Mouse (Mus musculus) left cerebral cortex, adult 9 months (tissue): Measurements from ENCODE around the gene Olig2.
A peak's percentile ranks its signal among the peaks of the same experiment; 100 is the strongest.
"Not testable (repeated sequence)": the region's sequence is repeated elsewhere in the genome, so short reads cannot be mapped to it uniquely, and the experiment has no call there.

ENCODE experiments used
- DNase-seq, 2 experiments: peaks; one replicate each; pipeline ENCODE4 v3.0.0; 2022; ENCODE audit warnings: low spot score in 2 of 2

Gene Olig2

GRCm38 (mm10) chr16:91226883-91227759, 1.9 kb downstream of the Olig2 start:
- no peak for DNase-seq

- DNase-seq: no peak
These were observed 2.4 kb downstream of the Olig2 start for GRCm38 (mm10) chr16:91227760-91228043.

- no peak for DNase-seq
These were observed 3.2 kb downstream of the Olig2 start for GRCm38 (mm10) chr16:91228238-91229071.

- no peak for DNase-seq
These were observed 3.8 kb downstream of the Olig2 start for GRCm38 (mm10) chr16:91229072-91229348.

- no peak for DNase-seq
These were observed 4.4 kb downstream of the Olig2 start for GRCm38 (mm10) chr16:91229643-91230042.

- DNase-seq: no peak
These were observed 6.7 kb downstream of the Olig2 start for GRCm38 (mm10) chr16:91231781-91232469.

- no peak for DNase-seq
These were observed 7.4 kb downstream of the Olig2 start for GRCm38 (mm10) chr16:91232470-91233240.

- DNase-seq: no peak
These were observed 8.1 kb downstream of the Olig2 start for GRCm38 (mm10) chr16:91233241-91233944.

- no peak for DNase-seq
These were observed 13.8 kb downstream of the Olig2 start for GRCm38 (mm10) chr16:91239024-91239423.

- no peak for DNase-seq
These were observed 21.0 kb downstream of the Olig2 start for GRCm38 (mm10) chr16:91246292-91246691.

GRCm38 (mm10) chr16:91255419-91256164, 30.3 kb downstream of the Olig2 start:
- not testable (repeated sequence) for DNase-seq

GRCm38 (mm10) chr16:91258956-91259355, 33.7 kb downstream of the Olig2 start:
- no peak for DNase-seq

- no peak for DNase-seq
These were observed 35.6 kb downstream of the Olig2 start for GRCm38 (mm10) chr16:91260861-91261260.

- DNase-seq: peak in 1 of 2 experiments; percentile 49
These were observed 37.4 kb downstream of the Olig2 start for GRCm38 (mm10) chr16:91262467-91263220.

GRCm38 (mm10) chr16:91265972-91266371, 40.7 kb downstream of the Olig2 start:
- peak; percentile 49 to 67 for DNase-seq

- no peak for DNase-seq
These were observed 43.6 kb downstream of the Olig2 start for GRCm38 (mm10) chr16:91268724-91269452.

GRCm38 (mm10) chr16:91269468-91270211, 44.4 kb downstream of the Olig2 start, which contains the start of gene Olig1:
TSS of gene Olig1 (plus strand) at chr16:91269772.
- DNase-seq: peak; percentile 52 to 81
